Mouse (Mus musculus) lung, embryonic 16.5 days (tissue): ENCODE results near the gene Vmn1r159. TPM values are rescaled to one million over a fixed set of nuclear protein-coding genes. Genes with fewer than 3 reads are reported as not detected.
"Not testable (repeated sequence)": the region's sequence is repeated elsewhere in the genome, so short reads cannot be mapped to it uniquely, and the experiment has no call there.

ENCODE experiments used
- ATAC-seq: fragments of 200-750 bp; cut with Nextera tagmentation; 2 replicates; pipeline ENCODE4 v1.8.0; 2017; ENCODE audit warnings: low read depth, mild to moderate bottlenecking, moderate library complexity
- H3K27ac ChIP-seq: fragments of 300-500 bp; sonication (generic); 2 replicates; pipeline ENCODE4 v1.5.1; 2014; ENCODE audit warnings: mild to moderate bottlenecking, control low read depth, low read length
- H3K27me3 ChIP-seq: fragments of 300-500 bp; sonication (generic); 2 replicates; pipeline ENCODE4 v1.6.1; 2014; ENCODE audit warnings: low read depth, low read length, mixed read lengths; ENCODE audit not compliant: control insufficient read depth, insufficient read depth
- H3K36me3 ChIP-seq: fragments of 300-500 bp; sonication (generic); 2 replicates; pipeline ENCODE4 v1.6.1; 2014; ENCODE audit warnings: low read length; ENCODE audit not compliant: control insufficient read depth, insufficient read depth
- H3K4me1 ChIP-seq: fragments of 300-500 bp; sonication (generic); replicated peaks from 2 replicates; pipeline ENCODE4 v1.6.1; 2014; ENCODE audit warnings: low read length, mixed read lengths; ENCODE audit not compliant: control insufficient read depth, insufficient read depth
- H3K4me2 ChIP-seq: fragments of 300-500 bp; sonication (generic); 2 replicates; pipeline ENCODE4 v1.6.1; 2014; ENCODE audit warnings: low read depth, low read length, control low read depth
- H3K4me3 ChIP-seq: fragments of 300-500 bp; sonication (generic); 2 replicates; pipeline ENCODE4 v1.5.1; 2014; ENCODE audit warnings: mild to moderate bottlenecking, low read length, control low read depth
- H3K9ac ChIP-seq: fragments of 300-500 bp; sonication (generic); 2 replicates; pipeline ENCODE4 v1.6.1; 2014; ENCODE audit warnings: low read length, control low read depth
- H3K9me3 ChIP-seq: fragments of 300-500 bp; sonication (generic); 2 replicates; pipeline ENCODE4 v1.6.1; 2016; ENCODE audit warnings: low read length; ENCODE audit not compliant: control insufficient read depth
- WGBS: fragments of 180-500 bp; shearing (Covaris S2); extraction: QIAGEN DNeasy Blood & Tissue Kit; methylation state at CpG from one replicate; pipeline ENCODE4 v1.1.7; 2014; 5-methylcytosine and 5-hydroxymethylcytosine counted together
- polyA plus RNA-seq: library from polyadenylated mRNA; unstranded; fragments of >200 nt; fragmentation: Nextera tagmentation; extraction: Ambion mirVana; gene quantifications from 2 replicates; pipeline ENCODE4 v1.2.1, GENCODE M21; 2015

The Vmn1r159 gene
- polyA plus RNA-seq: not detected in 2 replicates

- H3K36me3 ChIP-seq, ATAC-seq, H3K9ac ChIP-seq, H3K9me3 ChIP-seq, H3K27me3 ChIP-seq, H3K4me1 ChIP-seq, H3K4me2 ChIP-seq, H3K27ac ChIP-seq, H3K4me3 ChIP-seq: not testable (repeated sequence)
- 57% methylated on average over 2 of the region's 3 CpGs for WGBS
Measured at GRCm38 (mm10) chr7:22843505-22843904, at the start of gene Vmn1r159. Gene Vmn1r159 (minus strand): TSS chr7:22843605.

GRCm38 (mm10) chr7:22870924-22871323 is 27.5 kb upstream of the Vmn1r159 start, which contains the start of gene Vmn1r160:
Gene Vmn1r160 (plus strand): TSS chr7:22871224.
- not testable (repeated sequence) for H3K27me3 ChIP-seq, ATAC-seq, H3K36me3 ChIP-seq, H3K4me2 ChIP-seq, H3K9ac ChIP-seq, H3K27ac ChIP-seq, H3K9me3 ChIP-seq, H3K4me3 ChIP-seq, H3K4me1 ChIP-seq
- WGBS: 20% methylated on average over 1 of the region's 3 CpGs

Other genes with a start within 250 kb of the Vmn1r159 start
- gene Vmn1r155, start 185.6 kb downstream of the Vmn1r159 start, polyA plus RNA-seq: not detected in 2 replicates
- gene Gm8693, start 151.3 kb downstream of the Vmn1r159 start, polyA plus RNA-seq: not detected in 2 replicates
- gene Gm4567, start 123.9 kb downstream of the Vmn1r159 start, polyA plus RNA-seq: not detected in 2 replicates
- gene Vmn1r157, start 81.9 kb downstream of the Vmn1r159 start, polyA plus RNA-seq: not detected in 2 replicates
- gene Vmn1r158, start 52.8 kb downstream of the Vmn1r159 start, polyA plus RNA-seq: not detected in 2 replicates
- gene Vmn1r160, start 27.6 kb upstream of the Vmn1r159 start, polyA plus RNA-seq: not detected in 2 replicates
- not detected in 2 replicates for gene Gm4214, start 141.1 kb upstream of the Vmn1r159 start, polyA plus RNA-seq
- gene Gm4216, start 176.3 kb upstream of the Vmn1r159 start, polyA plus RNA-seq: not detected in 2 replicates
- not detected in 2 replicates for gene Vmn1r163, start 211.9 kb upstream of the Vmn1r159 start, polyA plus RNA-seq
- gene Gm8720, start 223.9 kb upstream of the Vmn1r159 start, polyA plus RNA-seq: not detected in 2 replicates